ENCODE assay signal across 21 mouse cellular contexts in genomic region chr7:19469404-19469803, GRCm38 (mm10). TPM values are rescaled to one million over a fixed set of nuclear protein-coding genes. Genes with fewer than 3 reads are reported as not detected.
DNase-seq lines count a peak whose midpoint lies in the region; ATAC-seq and TF ChIP-seq lines count a peak whose summit lies in the region.
"Had no signal": no experiment of that assay in that cellular context is flagged by ENCODE, and none has a peak within 500 bp of the region (broad histone marks: within the 10 kb centered on the region; RNA-seq: fewer than 3 reads in every experiment).

No protein-coding gene starts in this region.

- TF ChIP-seq CTCF in ES-Bruce4 (IDR thresholded peaks at IDR 0.05; ENCODE audit: low read depth, low read length) = no peak

- H3K4me2 ChIP-seq in limb, embryonic 12.5 days = no peak overlapping the region
- H3K4me2 ChIP-seq: neural tube, embryonic 12.5 days had no signal

- H3K27me3 ChIP-seq in heart, embryonic 10.5 days (ENCODE audit: insufficient read depth, poor library complexity, severe bottlenecking) = peaks cover 89% of the 10 kb centered on the region
- H3K27me3 ChIP-seq in ES-Bruce4 (ENCODE audit: control insufficient read depth, insufficient read depth, low read length, poor library complexity, severe bottlenecking) = no peaks in the 10 kb centered on the region
- H3K27me3 ChIP-seq in limb, embryonic 12.5 days = peaks cover 72% of the 10 kb centered on the region

- H3K9me3 ChIP-seq in heart, embryonic 10.5 days = no peaks in the 10 kb centered on the region
- H3K9me3 ChIP-seq in ES-Bruce4 (replicated peaks; ENCODE audit: control insufficient read depth, insufficient read depth, low read length, poor library complexity, severe bottlenecking) = no peaks in the 10 kb centered on the region
- no peaks in the 10 kb centered on the region for H3K9me3 ChIP-seq in limb, embryonic 12.5 days
- H3K9me3 ChIP-seq: neural tube, embryonic 12.5 days had no signal

- DNase-seq in heart, embryonic 10.5 days (ENCODE audit: low spot score) = no peak
- no peak for DNase-seq in heart, postnatal 10 days
- DNase-seq in kidney, postnatal 10 days = peak; percentile 27
- no peak for DNase-seq in kidney, postnatal 4 days
- DNase-seq in adrenal gland, adult (ENCODE audit: inconsistent age in 2 of 2, low spot score in 1 of 2) = no peak
- DNase-seq: adrenal gland, postnatal 14 days; cerebellum, adult 18-20 months; heart, adult 18-20 months; kidney, adult 11 months; liver; liver, postnatal 0 days; right cerebral cortex, postnatal 25 days; thymus, postnatal 14 days had no signal

- peak overlapping the region; percentile 49 for H3K9ac ChIP-seq in ES-Bruce4 (ENCODE audit: low read depth, poor library complexity, severe bottlenecking)
- no peak overlapping the region for H3K9ac ChIP-seq in limb, embryonic 12.5 days (replicated peaks)
- H3K9ac ChIP-seq: liver, postnatal 0 days; neural tube, embryonic 12.5 days had no signal

- H3K4me1 ChIP-seq in heart, embryonic 10.5 days = peaks cover 35% of the 10 kb centered on the region
- H3K4me1 ChIP-seq in ES-Bruce4 (ENCODE audit: control insufficient read depth, insufficient read depth, low read length) = peaks cover 4% of the 10 kb centered on the region
- peaks cover 15% of the 10 kb centered on the region for H3K4me1 ChIP-seq in limb, embryonic 12.5 days (replicated peaks)

- intact Hi-C loops in heart, postnatal 10 days (cut with DNase I) = no loop called here

- no peak overlapping the region for H3K27ac ChIP-seq in heart, embryonic 10.5 days
- no peak overlapping the region for H3K27ac ChIP-seq in ES-Bruce4 (ENCODE audit: insufficient read depth, low read length)
- no peak overlapping the region for H3K27ac ChIP-seq in limb, embryonic 12.5 days
- H3K27ac ChIP-seq: hindbrain, postnatal 0 days; macrophage; neural tube, embryonic 12.5 days had no signal

- TF ChIP-seq EP300 in ES-Bruce4 (IDR thresholded peaks at IDR 0.05; ENCODE audit: insufficient read depth, low read depth, low read length) = no peak

- no peak for ATAC-seq in limb, embryonic 12.5 days (ENCODE audit: insufficient number of reproducible peaks, insufficient read depth, low FRiP score, low TSS enrichment, low read depth)
- ATAC-seq: hindbrain, postnatal 0 days; liver, postnatal 0 days; midbrain, embryonic 16.5 days had no signal

- peak overlapping the region; percentile 17; the same call in 1 of the 2 replicates for H3K4me3 ChIP-seq in heart, embryonic 10.5 days
- peak overlapping the region; percentile 22 for H3K4me3 ChIP-seq in ES-Bruce4 (ENCODE audit: low read depth, low read length)
- H3K4me3 ChIP-seq in limb, embryonic 12.5 days (replicated peaks) = peak overlapping the region; percentile 7; the same call in 1 of the 2 replicates
- H3K4me3 ChIP-seq: neural tube, embryonic 12.5 days had no signal

- 23% methylated on average over 23 of the region's 23 CpGs for WGBS in heart, embryonic 10.5 days
- WGBS in limb, embryonic 12.5 days = 24% methylated on average over 23 of the region's 23 CpGs

- H3K36me3 ChIP-seq in heart, embryonic 10.5 days = 0 out of 2 replicates have a peak, but pooled peaks cover 8% of the 10 kb centered on the region
- no peaks in the 10 kb centered on the region for H3K36me3 ChIP-seq in ES-Bruce4 (ENCODE audit: control insufficient read depth, insufficient read depth, low read length, poor library complexity, severe bottlenecking)
- no peaks in the 10 kb centered on the region for H3K36me3 ChIP-seq in limb, embryonic 12.5 days
- H3K36me3 ChIP-seq: neural tube, embryonic 12.5 days had no signal

- no peak for TF ChIP-seq POLR2A in ES-Bruce4 (IDR thresholded peaks at IDR 0.05; ENCODE audit: insufficient read depth, low read length)

RNA-seq across cellular contexts. Expression of gene Exoc3l2, which starts 6.3 kb away (rescaled TPM):
- polyA plus RNA-seq in heart, embryonic 10.5 days (2016; fragmentation: Nextera tagmentation; extraction: Ambion mirVana) = 1.8 and 2.5 TPM in 2 replicates
- 1 to 10 TPM in 1 of 2 experiments, under 1 TPM in 1; 0.81 to 1.0 TPM for total RNA-seq in heart, postnatal 10 days (2021)
- 3.0 and 3.8 TPM in 2 replicates for polyA plus RNA-seq in ES-Bruce4 (2011; ENCODE audit: insufficient read depth, insufficient read length, low read depth, missing spikeins)
- polyA plus RNA-seq in limb, embryonic 12.5 days (2016; fragmentation: Nextera tagmentation; extraction: Ambion mirVana) = 1.5 and 1.8 TPM in 2 replicates
- polyA plus RNA-seq: macrophage had no signal

RNA-seq across cellular contexts. Expression of gene Mark4, which starts 10.8 kb away (rescaled TPM):
- 7.0 and 8.9 TPM in 2 replicates for polyA plus RNA-seq in heart, embryonic 10.5 days (2016; fragmentation: Nextera tagmentation; extraction: Ambion mirVana)
- 10 to 100 TPM; 26.6 to 26.8 TPM for total RNA-seq in heart, postnatal 10 days (2021)
- 33.1 and 33.3 TPM in 2 replicates for polyA plus RNA-seq in ES-Bruce4 (2011; ENCODE audit: insufficient read depth, insufficient read length, low read depth, missing spikeins)
- 13.5 and 13.6 TPM in 2 replicates for polyA plus RNA-seq in limb, embryonic 12.5 days (2016; fragmentation: Nextera tagmentation; extraction: Ambion mirVana)

RNA-seq across cellular contexts. Expression of gene Bloc1s3, which starts 38.8 kb away (rescaled TPM):
- 1.5 and 2.0 TPM in 2 replicates for polyA plus RNA-seq in heart, embryonic 10.5 days (2016; fragmentation: Nextera tagmentation; extraction: Ambion mirVana)
- 1 to 10 TPM; 2.3 to 3.2 TPM for total RNA-seq in heart, postnatal 10 days (2021)
- 5.7 and 6.9 TPM in 2 replicates for polyA plus RNA-seq in ES-Bruce4 (2011; ENCODE audit: insufficient read depth, insufficient read length, low read depth, missing spikeins)
- 3.6 and 4.1 TPM in 2 replicates for polyA plus RNA-seq in limb, embryonic 12.5 days (2016; fragmentation: Nextera tagmentation; extraction: Ambion mirVana)

RNA-seq across cellular contexts. Expression of gene Trappc6a, which starts 38.8 kb away (rescaled TPM):
- polyA plus RNA-seq in heart, embryonic 10.5 days (2016; fragmentation: Nextera tagmentation; extraction: Ambion mirVana) = 95.3 and 107 TPM in 2 replicates
- total RNA-seq in heart, postnatal 10 days (2021) = 10 to 100 TPM; 43.1 to 53.1 TPM
- polyA plus RNA-seq in ES-Bruce4 (2011; ENCODE audit: insufficient read depth, insufficient read length, low read depth, missing spikeins) = 23.5 and 33.6 TPM in 2 replicates
- polyA plus RNA-seq in limb, embryonic 12.5 days (2016; fragmentation: Nextera tagmentation; extraction: Ambion mirVana) = 79.4 and 80.0 TPM in 2 replicates

RNA-seq across cellular contexts. Expression of gene Nkpd1, which starts 48.2 kb away (rescaled TPM):
- 0.09 and 0.14 TPM in 2 replicates for polyA plus RNA-seq in heart, embryonic 10.5 days (2016; fragmentation: Nextera tagmentation; extraction: Ambion mirVana)
- total RNA-seq in heart, postnatal 10 days (2021) = not detected
- 0.23 and 0.34 TPM in 2 replicates for polyA plus RNA-seq in ES-Bruce4 (2011; ENCODE audit: insufficient read depth, insufficient read length, low read depth, missing spikeins)
- 0.14 TPM in 1 of 2 replicates, not detected in the other for polyA plus RNA-seq in limb, embryonic 12.5 days (2016; fragmentation: Nextera tagmentation; extraction: Ambion mirVana)
- total RNA-seq: gastrocnemius, adult 8-10 months; heart, postnatal 25 days had no signal
- polyA plus RNA-seq: liver, postnatal 0 days; macrophage had no signal
